Mouse (Mus musculus) megakaryocyte, adult 5-6 weeks (primary cell): ENCODE measurements around the gene Methig1. TPM values are rescaled to one million over a fixed set of nuclear protein-coding genes. Genes with fewer than 3 reads are reported as not detected.

ENCODE experiments used
- ATAC-seq: 2 replicates; pipeline ENCODE4 v1.8.0; 2016; ENCODE audit warnings: mild to moderate bottlenecking, inconsistent platforms; ENCODE audit not compliant: poor library complexity, severe bottlenecking
- total RNA-seq, 2 experiments: library from RNA; stranded (forward) in 1 of 2; stranded (reverse) in 1 of 2; fragments of 153-499, 151-499 nt in 1 of 2; fragments of 221-1000, 200-1000 nt in 1 of 2; gene quantifications; 2 replicates each; pipeline versions ENCODE4 v1.2.3 to v1.2.4; 2015 to 2017

The Methig1 gene
- total RNA-seq, 2 experiments from 2014 or later, result not detected

DNA sequence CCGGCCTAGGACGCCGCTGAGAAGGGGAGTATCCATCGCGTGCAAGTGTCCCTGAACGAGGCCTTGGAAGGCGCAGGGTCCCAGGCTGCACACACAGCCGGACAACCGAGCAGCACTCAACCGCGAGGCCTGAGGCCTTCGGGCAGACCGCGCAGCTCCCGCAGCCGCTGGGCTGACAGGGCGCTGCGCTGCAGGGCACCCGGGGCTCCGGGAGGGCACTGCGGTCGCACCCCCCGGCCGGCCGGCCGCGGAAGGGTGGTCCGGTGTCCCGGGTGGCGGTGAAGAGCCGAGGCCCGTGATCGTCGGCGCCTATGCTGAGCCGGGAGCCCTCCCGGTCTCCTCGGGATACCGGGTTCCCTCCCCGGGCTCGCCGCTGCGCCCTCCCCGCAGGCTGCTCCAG is 69.5 kb downstream of the Methig1 start:
- 0 out of 2 replicates have a peak, but pooled peaks have one; percentile 16 for ATAC-seq

DNA sequence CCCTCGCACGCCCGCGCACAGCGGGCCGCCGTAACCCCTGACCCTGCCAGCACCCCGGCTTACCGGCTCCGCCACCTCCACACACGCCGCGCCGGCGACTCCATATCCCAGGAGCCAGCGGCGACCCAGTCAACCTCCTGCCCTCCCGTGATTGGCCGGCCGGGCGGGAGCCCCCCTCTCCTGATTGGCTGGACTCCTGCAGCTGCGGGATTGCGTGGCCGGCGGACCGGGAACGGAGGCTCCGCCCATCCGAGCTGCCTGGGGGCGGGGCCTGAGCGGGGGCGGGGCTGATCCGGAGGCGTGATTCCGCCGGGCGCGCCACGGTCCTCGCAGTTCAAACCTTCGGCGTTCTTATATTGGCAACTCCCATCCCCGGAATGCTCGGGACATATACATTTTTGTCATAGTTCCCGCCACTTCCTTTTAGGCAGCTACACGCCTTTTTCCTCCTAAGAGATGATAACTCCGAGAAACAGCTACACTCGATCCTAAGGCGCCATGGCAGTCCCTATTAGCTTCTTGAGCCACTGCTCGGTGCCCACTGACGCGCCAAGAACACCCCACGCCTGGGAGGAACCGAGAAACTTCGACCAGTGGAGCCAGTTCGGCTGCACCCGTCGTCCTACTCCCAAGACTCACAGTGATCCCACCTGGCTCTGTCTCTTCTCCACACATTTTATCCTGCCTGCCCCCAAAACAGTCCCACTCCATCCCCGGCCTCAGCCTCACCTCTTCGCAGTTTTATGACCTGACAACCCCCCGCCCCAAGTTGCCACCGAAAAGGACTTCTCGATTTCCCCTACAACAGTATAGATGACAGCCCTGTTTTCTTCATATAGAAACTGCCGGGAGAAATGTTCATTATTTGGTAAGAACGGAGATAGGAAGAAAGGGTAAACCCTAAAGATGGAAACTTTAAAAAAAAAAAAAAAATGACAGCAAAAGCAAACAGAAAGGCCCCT is 70.2 kb downstream of the Methig1 start:
- ATAC-seq, result peak; percentile 94

DNA sequence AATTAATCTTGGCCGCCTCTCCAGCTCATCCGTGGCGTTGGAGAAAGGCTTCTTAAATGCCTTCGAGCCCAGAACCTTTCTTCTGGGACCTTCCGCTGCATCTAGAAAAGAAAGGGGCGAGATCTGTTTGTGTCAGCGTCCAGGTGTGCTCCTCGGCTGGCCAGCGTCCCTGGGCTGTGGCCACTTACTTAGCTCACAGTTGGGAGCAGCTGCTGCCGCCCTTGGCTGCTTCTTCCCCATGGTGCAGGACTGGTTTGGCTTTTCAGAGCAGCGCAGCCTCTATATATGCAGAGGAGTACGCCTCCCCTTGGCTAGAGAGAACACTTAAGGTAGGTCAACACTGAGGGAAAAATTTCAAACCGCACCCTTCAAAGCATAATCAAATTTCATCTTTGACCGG is 71.0 kb downstream of the Methig1 start:
- ATAC-seq, result 0 out of 2 replicates have a peak, but pooled peaks have one; percentile 9

DNA sequence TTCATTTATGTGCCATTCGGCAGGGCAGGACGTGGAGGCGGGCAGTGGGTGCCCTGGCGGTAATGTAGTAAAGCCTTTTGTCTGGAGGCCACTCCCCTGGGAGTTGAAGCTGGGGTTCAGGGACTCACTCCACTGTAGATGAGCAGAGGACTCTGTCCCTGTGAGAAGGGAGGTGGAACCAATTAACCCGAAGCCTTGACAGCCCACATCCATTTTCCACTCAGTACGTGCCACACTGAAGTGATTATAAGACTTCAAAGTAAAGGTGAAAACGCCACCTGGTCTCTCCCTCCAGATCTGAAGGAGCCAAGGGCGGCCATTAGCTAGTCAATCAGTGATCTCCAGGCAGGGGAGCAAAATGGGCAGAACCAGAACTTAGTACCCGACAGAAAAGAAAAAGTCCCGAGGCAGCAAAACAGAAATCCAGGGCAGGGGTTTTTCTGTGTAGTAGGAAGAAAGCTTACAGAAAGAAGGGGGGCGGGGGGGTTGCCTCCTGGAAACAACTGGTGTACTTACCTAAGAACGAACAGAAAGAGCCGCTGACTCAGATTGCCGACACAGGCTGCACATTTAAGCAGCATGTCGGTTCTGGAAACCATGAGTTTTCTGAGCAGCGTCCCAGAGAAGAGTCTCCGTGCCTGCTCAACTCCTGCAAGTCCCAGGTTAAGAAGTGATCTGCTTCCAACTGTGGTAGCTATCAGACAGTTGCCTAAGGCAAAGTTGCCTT is 71.6 kb downstream of the Methig1 start, which contains the start of gene Slc11a2:
Gene Slc11a2, minus strand, starts transcription at position 677 of the 727 bp plus-strand sequence.
- no peak for ATAC-seq

DNA sequence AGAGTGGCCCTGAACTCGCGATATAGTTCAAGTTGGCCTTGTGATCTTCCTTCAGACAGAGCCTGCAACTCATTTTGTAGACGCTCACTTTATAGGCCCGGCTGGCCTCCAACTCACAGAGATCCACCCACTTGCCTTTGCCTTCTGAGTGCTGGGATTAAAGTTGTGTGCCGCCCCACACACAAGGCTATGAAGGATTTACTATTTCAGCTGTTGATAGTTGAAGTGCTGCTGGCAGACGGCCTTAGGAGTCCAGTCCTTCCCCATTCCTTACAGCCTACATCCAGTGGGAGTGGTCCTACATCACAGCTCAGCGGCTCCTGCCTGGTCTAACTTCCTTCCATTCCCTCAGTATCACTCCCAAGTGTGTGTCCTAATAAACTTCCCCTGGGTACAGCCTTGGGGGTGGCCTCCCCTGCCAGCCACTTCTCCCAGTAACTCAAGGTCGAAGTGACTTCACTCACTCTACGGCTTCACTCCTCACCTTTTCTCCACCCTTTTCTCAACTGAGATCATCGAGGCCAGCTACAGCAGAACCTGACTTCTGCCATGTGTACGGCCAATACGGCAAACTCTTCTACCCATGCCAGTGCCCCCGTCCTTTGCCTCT is 75.5 kb downstream of the Methig1 start:
- ATAC-seq, result no peak

DNA sequence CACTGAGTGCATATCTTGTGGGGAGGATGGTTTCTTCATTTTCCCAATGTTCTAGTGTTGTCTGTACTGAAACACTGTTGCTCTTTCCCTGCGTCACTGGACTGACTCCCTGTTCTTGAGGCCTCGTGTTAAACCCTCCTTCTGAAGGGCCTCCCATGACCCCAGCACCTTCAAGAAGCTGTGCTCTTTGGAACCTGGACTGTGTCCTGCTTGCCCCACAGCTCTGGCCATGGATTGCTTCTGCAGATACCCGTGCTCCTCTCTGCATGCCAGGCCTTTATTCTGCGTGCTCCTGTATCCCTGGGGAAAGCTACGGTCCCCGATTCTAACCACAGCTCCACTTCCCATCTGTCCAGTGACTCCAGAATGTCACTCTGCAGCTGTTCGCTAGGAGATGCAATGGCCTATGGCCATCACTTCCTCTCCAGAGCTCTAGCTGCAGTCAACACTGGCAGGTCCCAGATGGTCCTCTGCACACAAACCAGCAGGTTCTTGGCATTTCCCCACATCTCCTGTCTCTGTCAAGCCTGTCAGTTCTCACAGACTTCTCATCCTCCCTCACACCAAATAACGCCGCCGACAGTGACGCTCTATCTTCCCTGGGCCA is 77.1 kb downstream of the Methig1 start:
- no peak for ATAC-seq

DNA sequence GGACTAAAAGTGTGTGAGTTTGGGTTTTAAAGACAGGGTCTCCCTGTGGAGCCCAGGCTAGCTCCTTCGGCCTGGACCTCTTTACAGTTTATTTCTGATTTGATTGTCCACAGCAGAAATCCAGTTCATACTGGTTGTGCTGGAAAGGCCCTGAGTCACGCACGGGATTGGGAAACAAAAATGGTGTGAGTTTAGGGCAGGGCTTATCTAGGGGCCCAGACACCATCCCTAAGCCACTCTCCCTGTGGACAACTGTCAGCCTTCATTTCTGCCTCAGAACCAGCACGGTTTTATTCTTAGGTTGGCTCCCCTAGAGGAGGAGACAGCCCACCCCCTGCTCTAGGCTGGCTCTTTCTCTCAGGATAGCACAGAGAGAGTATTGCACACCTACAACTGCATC is 80.3 kb downstream of the Methig1 start:
- ATAC-seq, result no peak

Other genes with a start within 250 kb of the Methig1 start
- 77.0 and 100 TPM in 2 replicates for gene Atf1, start 125.3 kb upstream of the Methig1 start, total RNA-seq (2015)
- 52.8 and 95.7 TPM in 2 replicates for gene Atf1, start 125.3 kb upstream of the Methig1 start, total RNA-seq (2017)
- gene Tmprss12, start 72.3 kb upstream of the Methig1 start, total RNA-seq (2015), result not detected in 2 replicates
- gene Tmprss12, start 72.3 kb upstream of the Methig1 start, total RNA-seq (2017), result not detected in 2 replicates
- 21.4 and 25.2 TPM in 2 replicates for gene Mettl7a1, start 49.0 kb upstream of the Methig1 start, total RNA-seq (2015)
- gene Mettl7a1, start 49.0 kb upstream of the Methig1 start, total RNA-seq (2017), result 59.4 and 64.4 TPM in 2 replicates
- not detected in 2 replicates for gene Mettl7a3, start 18.2 kb upstream of the Methig1 start, total RNA-seq (2015)
- gene Mettl7a3, start 18.2 kb upstream of the Methig1 start, total RNA-seq (2017), result not detected in 2 replicates
- not detected in 2 replicates for gene Mettl7a2, start 51 bp downstream of the Methig1 start, total RNA-seq (2015)
- gene Mettl7a2, start 51 bp downstream of the Methig1 start, total RNA-seq (2017), result not detected in 2 replicates
- not detected in 2 replicates for gene Higd1c, start 11.4 kb downstream of the Methig1 start, total RNA-seq (2015)
- not detected in 2 replicates for gene Higd1c, start 11.4 kb downstream of the Methig1 start, total RNA-seq (2017)
- not detected in 2 replicates for gene Gm5475, start 69.0 kb downstream of the Methig1 start, total RNA-seq (2015)
- not detected in 2 replicates for gene Gm5475, start 69.0 kb downstream of the Methig1 start, total RNA-seq (2017)
- gene Slc11a2, start 71.9 kb downstream of the Methig1 start, total RNA-seq (2015), result 5.0 and 5.3 TPM in 2 replicates
- 3.1 and 6.0 TPM in 2 replicates for gene Slc11a2, start 71.9 kb downstream of the Methig1 start, total RNA-seq (2017)
- 15.2 and 17.2 TPM in 2 replicates for gene Letmd1, start 115.9 kb downstream of the Methig1 start, total RNA-seq (2015)
- gene Letmd1, start 115.9 kb downstream of the Methig1 start, total RNA-seq (2017), result 8.8 and 15.5 TPM in 2 replicates
- 0.65 and 1.2 TPM in 2 replicates for gene Csrnp2, start 142.3 kb downstream of the Methig1 start, total RNA-seq (2015)
- 0.70 and 0.81 TPM in 2 replicates for gene Csrnp2, start 142.3 kb downstream of the Methig1 start, total RNA-seq (2017)
- 1.2 and 2.0 TPM in 2 replicates for gene Tfcp2, start 198.9 kb downstream of the Methig1 start, total RNA-seq (2015)
- gene Tfcp2, start 198.9 kb downstream of the Methig1 start, total RNA-seq (2017), result 3.8 and 4.0 TPM in 2 replicates
- gene Pou6f1, start 246.8 kb downstream of the Methig1 start, total RNA-seq (2015), result 1.0 and 1.1 TPM in 2 replicates
- 0.37 and 0.73 TPM in 2 replicates for gene Pou6f1, start 246.8 kb downstream of the Methig1 start, total RNA-seq (2017)